Mouse (Mus musculus): ENCODE data around the gene Skint6.
A peak's percentile ranks its signal among the peaks of the same experiment; 100 is the strongest.
"Not testable (repeated sequence)": the region's sequence is repeated elsewhere in the genome, so short reads cannot be mapped to it uniquely, and the experiment has no call there.

The Skint6 gene

DNA sequence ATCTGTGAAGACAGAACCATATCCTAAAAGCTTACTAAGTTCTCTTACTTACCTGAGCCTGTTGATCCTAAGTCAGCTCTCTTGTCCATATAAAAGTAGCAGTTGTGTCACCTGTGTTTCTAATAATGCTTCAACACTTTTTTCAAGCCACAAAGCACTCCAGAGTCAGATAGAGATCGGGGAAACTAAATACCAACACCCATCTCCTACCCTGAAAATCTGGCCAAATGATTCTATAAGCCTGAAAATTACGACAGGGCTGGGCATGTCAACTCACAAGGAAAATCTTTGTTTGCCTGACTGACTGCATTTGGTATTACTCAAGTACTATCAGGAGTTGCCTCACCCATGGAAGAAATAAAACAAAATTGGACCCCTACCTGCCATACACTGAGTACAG lies at the start of gene Skint6:
TSS of gene Skint6 (minus strand) at position 101 of the 400 bp plus-strand sequence.
- no peak for DNase-seq (ENCODE audit: low read depth)

DNA sequence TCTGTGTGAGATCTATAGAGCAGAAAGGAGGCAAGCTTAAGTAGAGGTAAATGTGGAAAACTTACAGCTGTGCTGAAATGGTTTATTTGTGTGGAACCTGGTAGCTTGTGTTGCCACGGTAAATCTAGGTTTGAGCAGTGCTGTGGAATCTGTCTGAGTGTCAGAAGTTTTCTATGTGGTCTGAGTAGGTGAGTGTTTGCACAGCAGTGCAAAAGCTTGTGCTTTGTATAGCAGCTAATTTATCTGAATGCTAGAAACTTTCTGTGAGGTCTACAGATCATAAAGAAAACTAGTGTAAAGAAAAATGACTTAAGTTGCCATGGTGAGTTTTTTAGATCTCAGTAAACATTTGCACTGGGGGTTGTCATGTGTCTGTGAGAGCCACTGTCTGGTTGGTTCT lies 34.1 kb upstream of the Skint6 start:
- no peak for DNase-seq (ENCODE audit: low read depth)

DNA sequence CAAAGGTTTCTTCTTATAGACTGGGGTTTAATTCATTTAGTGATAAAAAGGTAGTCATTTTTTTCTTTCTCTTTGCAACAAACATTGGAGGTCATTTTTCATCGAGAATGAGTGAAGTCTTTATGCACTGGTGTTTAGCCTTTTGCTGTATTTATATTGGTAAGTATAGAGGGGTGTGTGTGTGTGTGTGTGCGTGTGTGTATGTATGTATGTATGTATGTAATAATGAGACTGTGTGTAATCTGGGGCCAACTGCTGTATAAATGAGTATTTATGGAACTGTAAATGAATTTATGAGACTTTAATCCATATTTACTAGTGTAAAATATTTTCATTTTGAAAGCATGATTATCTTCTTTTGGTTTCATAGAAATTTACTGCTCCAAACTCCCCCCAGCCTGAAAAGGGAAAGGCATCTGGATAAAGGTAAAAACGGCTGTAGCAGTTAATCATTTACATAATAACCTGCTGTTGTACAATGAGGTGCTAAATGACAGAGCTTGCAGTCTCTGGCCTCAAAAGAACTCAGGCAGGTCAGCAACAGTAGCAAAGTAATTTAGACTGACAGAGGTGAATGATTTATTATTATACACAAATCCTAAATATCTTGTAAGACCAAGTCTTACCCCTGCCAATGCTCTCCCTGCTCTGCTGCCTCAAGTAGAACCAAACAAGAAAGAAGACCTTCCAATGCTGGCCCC lies 15.2 kb upstream of the Skint6 start:
- DNase-seq (ENCODE audit: low read depth), result no peak

DNA sequence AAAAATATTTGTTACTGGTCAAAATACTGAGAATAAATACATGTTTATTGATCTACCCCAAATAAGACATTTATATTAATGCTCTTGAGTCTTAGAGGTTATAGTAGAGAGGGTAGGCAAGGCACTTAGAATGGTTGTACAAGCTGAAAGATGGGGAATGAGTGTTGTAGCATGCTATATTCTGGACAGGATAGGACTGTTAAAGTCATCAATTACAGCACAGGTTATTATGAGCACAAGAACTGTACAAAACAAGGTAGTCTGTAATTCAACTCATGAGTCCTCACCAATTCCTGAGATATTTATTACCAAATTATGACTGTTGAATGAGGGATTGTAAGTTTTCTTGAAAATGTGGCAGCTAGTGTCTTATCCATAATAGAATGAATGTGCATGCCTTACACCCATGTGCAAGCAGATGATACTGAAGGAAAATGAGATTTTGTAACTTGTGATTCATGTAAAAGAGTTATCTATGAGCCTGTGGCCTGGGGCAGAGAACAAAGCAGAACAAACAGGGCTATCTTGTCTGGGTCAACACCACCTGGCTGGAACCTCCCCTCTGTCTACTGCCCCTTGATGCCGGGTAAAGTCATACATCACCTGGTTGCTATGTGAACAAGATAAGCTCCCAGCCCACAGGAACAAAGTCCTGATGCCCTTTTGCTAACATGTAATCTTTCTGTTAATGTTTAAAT lies 23.3 kb downstream of the Skint6 start:
- no peak for DNase-seq (ENCODE audit: low read depth)

DNA sequence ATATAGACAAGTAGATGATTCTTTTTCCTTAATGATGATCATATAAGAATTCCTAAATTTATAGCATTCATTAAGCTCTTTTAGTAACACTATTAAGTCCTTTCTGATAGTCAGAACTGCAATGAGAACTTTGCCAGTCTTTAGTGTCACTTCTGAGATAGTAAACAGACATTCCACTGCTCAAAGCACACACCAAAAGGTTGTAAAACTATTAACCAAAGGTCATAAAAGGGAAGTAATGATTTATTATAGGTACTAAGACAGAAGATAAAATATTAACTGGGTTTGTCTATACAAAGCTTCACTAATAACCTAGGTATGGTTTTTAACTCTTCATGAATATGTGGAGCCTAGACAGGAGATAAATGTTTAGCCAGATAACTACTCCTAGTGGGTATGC lies 41.0 kb downstream of the Skint6 start:
- no peak for DNase-seq (ENCODE audit: low read depth)

DNA sequence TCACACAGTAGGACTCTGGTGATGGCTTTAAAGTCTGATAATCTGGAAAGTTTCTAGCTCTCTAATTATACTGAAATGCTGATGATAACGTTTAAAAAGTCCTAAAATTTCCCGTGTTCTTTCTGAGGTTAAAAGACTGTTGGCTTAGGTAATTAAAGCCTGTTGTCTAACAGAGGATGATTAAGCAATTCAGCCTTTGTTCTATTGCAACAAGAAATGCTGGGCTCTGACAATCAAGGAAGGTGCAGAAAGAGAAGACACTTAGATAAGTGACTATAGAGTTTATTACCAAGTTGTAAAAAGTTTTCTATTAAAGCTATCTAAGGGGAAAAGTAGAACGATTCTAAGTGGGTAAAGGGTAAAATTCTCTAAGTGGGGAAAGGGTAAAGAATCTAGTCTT lies 219.2 kb downstream of the Skint6 start:
- no peak for DNase-seq (ENCODE audit: low read depth)

DNA sequence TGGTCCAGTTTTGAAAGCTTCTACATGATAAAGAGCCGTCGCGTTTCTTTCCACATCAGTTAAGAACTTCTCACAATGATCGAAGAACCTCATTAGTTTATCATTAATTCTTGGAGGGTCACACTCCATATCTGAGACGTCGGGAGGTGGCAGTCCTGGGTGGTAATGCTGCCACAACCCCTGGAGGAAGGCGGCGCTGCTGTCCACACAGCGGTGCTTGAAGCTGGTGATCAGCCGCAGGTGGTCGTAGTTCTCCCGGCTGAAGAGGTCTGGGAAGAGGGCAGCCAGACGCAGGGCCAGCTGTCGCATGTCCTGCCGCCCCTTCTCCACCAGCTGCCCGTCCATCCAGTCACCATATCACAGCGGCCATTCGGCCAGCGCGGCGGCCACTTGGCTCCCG lies 307.6 kb downstream of the Skint6 start:
- not testable (repeated sequence) for DNase-seq (ENCODE audit: low read depth)

DNA sequence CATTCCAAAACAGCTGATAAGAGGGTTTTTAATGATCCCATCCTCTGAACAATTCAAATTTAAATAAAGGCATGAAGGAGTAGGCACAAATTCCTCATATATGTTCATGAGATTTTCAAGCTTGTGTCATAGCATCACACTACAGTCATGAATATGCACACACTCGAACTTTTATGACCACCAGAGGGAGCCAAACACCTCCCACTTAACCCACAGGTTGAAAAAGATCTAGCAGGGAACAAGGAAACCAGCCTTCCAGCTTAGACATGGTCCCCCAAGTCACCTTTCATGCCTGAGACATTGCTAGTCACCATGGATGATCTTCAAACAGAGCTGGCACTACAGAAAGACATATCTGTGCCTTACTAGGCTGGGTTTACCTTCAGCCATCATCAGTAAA lies 496.1 kb downstream of the Skint6 start:
- peak; percentile 86 for DNase-seq (ENCODE audit: low read depth)

DNA sequence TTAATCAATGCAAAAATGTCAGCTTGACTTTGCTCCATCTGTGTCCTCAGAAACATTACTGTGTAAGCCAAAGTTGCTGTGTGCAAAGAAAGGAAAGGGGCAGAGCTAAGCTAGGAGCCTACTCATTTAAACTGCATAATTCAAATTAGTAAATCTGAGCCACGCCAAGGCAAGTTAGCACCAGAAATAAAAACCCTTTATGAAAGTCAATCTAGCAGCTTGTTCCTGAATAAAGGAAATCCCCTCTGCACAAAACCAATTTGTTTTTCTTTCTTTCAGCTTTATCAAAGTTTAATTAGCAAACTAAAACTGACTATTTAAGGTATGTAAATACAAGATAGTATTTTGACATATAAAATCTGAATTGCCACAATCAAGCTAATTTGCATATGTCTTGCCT lies 512.0 kb downstream of the Skint6 start, which contains the start of gene Skint10:
TSS of gene Skint10 (minus strand) at position 101 of the 400 bp plus-strand sequence.
- DNase-seq (ENCODE audit: low read depth), result no peak
